Mouse (Mus musculus) midbrain, embryonic 15.5 days (tissue): ENCODE data around the gene 2010111I01Rik. TPM values are rescaled to one million over a fixed set of nuclear protein-coding genes. Genes with fewer than 3 reads are reported as not detected.

Source experiments
- ATAC-seq: fragments of 200-750 bp; cut with Nextera tagmentation; replicated peaks from 2 replicates; pipeline ENCODE4 v1.8.0; 2017; ENCODE audit warnings: moderate TSS enrichment
- H3K27ac ChIP-seq: fragments of 300-500 bp; sonication (generic); 2 replicates; pipeline ENCODE4 v1.5.1; 2015; ENCODE audit warnings: mild to moderate bottlenecking, inconsistent platforms
- H3K27me3 ChIP-seq: fragments of 300-500 bp; sonication (generic); replicated peaks from 2 replicates; pipeline ENCODE4 v1.6.1; 2015; ENCODE audit warnings: inconsistent platforms
- H3K36me3 ChIP-seq: fragments of 300-500 bp; sonication (generic); replicated peaks from 2 replicates; pipeline ENCODE4 v1.6.1; 2015; ENCODE audit warnings: inconsistent platforms
- H3K4me1 ChIP-seq: fragments of 300-500 bp; sonication (generic); 2 replicates; pipeline ENCODE4 v1.6.1; 2015; ENCODE audit warnings: inconsistent platforms
- H3K4me2 ChIP-seq: fragments of 300-500 bp; sonication (generic); 2 replicates; pipeline ENCODE4 v1.6.1; 2015; ENCODE audit warnings: inconsistent platforms, mild to moderate bottlenecking, moderate library complexity
- H3K4me3 ChIP-seq: fragments of 300-500 bp; sonication (generic); 2 replicates; pipeline ENCODE4 v1.5.1; 2015; ENCODE audit warnings: mild to moderate bottlenecking, inconsistent platforms
- H3K9ac ChIP-seq: fragments of 300-500 bp; sonication (generic); 2 replicates; pipeline ENCODE4 v1.6.1; 2015; ENCODE audit warnings: mild to moderate bottlenecking, inconsistent platforms
- H3K9me3 ChIP-seq: fragments of 300-500 bp; sonication (generic); 2 replicates; pipeline ENCODE4 v1.6.1; 2016; ENCODE audit warnings: inconsistent platforms
- WGBS: fragments of 180-500 bp; shearing (Covaris S2); methylation state at CpG from one replicate; pipeline ENCODE4 v1.1.7; 2015; ENCODE audit warnings: mixed read lengths; 5-methylcytosine and 5-hydroxymethylcytosine counted together
- polyA plus RNA-seq: library from polyadenylated mRNA; unstranded; fragments of >200 nt; fragmentation: Nextera tagmentation; extraction: Ambion mirVana; gene quantifications from 2 replicates; pipeline ENCODE4 v1.2.1, GENCODE M21; 2015

The 2010111I01Rik gene
- polyA plus RNA-seq, 1 experiment from 2014 or later: 29.0 TPM

DNA sequence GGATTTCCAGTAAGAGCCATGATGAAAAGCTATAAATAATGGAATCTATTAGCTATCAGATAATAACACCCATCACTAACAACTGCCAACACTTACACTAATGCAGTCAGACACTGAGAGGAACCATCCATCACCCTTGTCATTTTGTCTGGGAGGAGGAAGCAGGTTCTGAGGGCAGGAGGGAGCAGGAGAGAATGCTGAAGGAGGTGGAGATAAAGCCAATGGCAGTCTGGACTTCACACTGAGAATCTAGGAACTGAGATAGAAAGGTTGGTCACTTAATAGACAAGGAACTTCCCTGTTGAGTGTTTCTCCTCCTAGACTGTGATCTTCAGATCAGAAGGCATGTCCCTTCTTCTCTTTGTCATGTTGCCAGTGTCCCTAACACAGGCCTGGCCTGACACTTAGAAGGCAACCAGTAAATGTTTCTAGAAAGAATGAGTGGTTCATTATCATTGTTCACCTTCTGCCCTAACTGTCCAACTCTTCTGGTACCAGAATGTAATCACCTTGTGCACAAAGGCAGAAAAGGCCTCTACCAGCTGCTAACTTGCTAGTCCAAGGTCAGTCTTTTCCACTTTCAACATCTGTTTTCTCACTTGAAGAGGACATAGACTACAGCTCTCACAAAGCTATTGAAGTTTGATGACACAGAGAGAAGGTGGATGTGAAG is 173.8 kb downstream of the 2010111I01Rik start:
- no peak overlapping the region for H3K4me2 ChIP-seq
- no peaks in the 10 kb centered on the region for H3K9me3 ChIP-seq
- no peaks in the 10 kb centered on the region for H3K36me3 ChIP-seq
- no peaks in the 10 kb centered on the region for H3K4me1 ChIP-seq
- H3K27ac ChIP-seq: no peak overlapping the region
- H3K9ac ChIP-seq: no peak overlapping the region
- H3K4me3 ChIP-seq: no peak overlapping the region
- H3K27me3 ChIP-seq: no peaks in the 10 kb centered on the region
- ATAC-seq: no peak

DNA sequence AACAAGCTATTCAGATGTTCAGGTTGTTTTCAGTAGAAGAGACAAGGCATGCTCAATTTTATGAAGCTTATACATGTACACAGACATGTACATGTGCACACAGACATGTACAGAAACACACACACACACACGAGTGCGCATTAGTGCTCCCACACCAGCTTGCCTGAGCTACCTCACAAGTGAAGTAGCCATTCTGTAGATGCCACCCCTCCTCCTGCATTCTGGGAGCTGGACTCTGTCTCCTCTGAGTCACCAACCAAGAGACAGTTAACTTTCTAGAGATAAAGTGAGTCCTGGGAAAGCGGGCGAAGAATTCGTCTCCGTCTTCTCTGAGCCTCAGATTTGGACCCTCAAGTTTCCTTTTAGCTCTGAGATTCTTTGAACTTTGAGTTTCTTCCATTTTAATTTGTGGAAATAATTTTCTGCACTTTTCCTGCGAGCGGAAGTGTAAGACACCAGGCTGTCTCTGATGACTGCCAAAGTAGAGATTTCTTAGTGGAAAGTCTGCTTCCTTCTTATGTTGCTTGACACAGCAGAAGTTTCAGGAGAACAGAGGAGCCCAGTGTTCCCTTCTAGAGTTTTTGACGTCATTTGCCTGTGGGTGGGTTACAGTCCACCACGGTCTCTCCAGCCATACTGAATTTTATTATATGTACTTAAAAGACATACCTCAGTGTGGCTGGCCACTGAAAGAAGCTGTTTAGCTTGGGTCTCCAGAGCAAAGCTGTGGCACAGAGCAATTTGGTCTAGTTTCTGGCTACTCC is 175.0 kb downstream of the 2010111I01Rik start:
- Histone ChIP-seq H3K27ac (no peak overlapping the region), H3K9me3 (no peaks in the 10 kb centered on the region), H3K4me2 (no peak overlapping the region), H3K4me1 (no peaks in the 10 kb centered on the region), H3K4me3 (no peak overlapping the region), H3K36me3 (no peaks in the 10 kb centered on the region), H3K27me3 (no peaks in the 10 kb centered on the region), H3K9ac (no peak overlapping the region)
- WGBS: 89% methylated on average over 10 of the region's 10 CpGs
- ATAC-seq: no peak

DNA sequence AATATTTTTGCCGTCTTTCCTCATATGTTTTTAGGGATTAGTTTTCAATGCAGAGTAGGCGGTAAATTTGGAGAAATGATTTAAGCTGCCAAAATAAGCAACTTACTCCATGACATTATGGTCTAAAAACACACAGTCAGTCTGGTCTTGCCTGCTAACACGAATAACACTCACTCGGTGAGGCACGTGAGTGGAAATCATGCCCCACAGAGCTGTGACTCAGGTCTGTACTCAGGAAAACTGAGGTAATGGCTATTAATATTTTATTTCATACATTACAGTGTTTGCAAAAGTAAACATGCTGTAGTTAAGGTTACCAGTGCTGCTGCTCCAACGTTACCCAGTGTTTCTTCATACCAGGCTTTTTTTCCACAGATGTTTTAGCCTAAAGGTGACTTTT is 176.1 kb downstream of the 2010111I01Rik start:
- no peak overlapping the region for H3K9ac ChIP-seq
- no peaks in the 10 kb centered on the region for H3K9me3 ChIP-seq
- 87% methylated on average over 6 of the region's 6 CpGs for WGBS
- no peaks in the 10 kb centered on the region for H3K36me3 ChIP-seq
- H3K27me3 ChIP-seq: no peaks in the 10 kb centered on the region
- H3K4me3 ChIP-seq: no peak overlapping the region
- H3K4me2 ChIP-seq: no peak overlapping the region
- ATAC-seq: no peak
- no peak overlapping the region for H3K27ac ChIP-seq
- H3K4me1 ChIP-seq: no peaks in the 10 kb centered on the region

DNA sequence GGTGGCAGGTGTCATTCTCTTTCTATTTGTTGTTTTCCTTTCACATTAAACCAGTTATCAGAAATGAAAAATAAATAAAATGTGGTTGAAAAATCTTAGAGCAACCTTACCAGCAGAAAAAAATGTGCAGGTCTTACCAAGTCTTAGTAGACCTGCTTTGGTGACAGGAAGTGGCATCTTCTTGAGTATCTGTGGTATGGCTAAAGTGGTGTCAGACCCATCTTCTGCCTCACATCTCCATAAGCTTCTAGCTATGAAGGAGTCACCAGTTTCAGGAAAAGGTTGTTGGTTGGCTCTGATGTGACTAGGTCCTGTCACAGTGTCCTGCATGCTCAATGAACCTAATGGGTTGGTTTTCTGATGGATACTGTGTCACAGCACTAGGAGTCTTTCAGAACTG is 176.6 kb downstream of the 2010111I01Rik start:
- Histone ChIP-seq H3K27ac (no peak overlapping the region), H3K9ac (no peak overlapping the region), H3K4me2 (no peak overlapping the region), H3K4me1 (no peaks in the 10 kb centered on the region), H3K36me3 (no peaks in the 10 kb centered on the region), H3K4me3 (no peak overlapping the region), H3K9me3 (no peaks in the 10 kb centered on the region), H3K27me3 (no peaks in the 10 kb centered on the region)
- no peak for ATAC-seq

DNA sequence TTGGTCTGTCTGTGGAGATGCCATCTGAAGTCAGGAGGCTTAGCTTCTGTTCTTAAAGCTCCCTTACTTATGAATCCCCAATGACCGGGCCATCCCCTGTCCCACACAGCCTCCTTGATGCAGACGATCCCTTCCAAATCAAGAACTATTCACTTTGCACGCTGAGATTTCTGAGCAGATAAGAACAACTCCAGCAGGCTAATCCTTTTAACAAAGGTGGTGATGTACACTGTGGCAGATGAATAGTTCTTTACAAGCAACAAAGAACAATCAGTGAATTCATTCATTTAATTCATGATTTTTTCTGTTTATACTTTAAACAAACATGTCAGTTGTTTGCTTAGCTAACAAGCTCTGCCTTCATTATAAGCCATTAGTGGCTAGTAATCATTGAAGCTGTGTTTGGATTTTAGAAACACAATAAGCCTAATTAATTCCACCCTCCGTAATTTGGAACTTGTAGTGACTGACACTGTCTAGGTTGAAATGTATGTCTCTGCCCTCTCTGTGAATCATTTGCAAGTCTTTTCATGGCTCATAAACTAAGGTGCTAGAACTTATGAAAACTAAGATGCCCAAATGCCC is 182.0 kb downstream of the 2010111I01Rik start:
- Histone ChIP-seq H3K4me1 (no peaks in the 10 kb centered on the region), H3K4me3 (no peak overlapping the region), H3K4me2 (no peak overlapping the region), H3K9ac (no peak overlapping the region), H3K36me3 (no peaks in the 10 kb centered on the region), H3K27ac (no peak overlapping the region), H3K27me3 (no peaks in the 10 kb centered on the region), H3K9me3 (no peaks in the 10 kb centered on the region)
- WGBS: 17% methylated on average over 4 of the region's 4 CpGs
- no peak for ATAC-seq

DNA sequence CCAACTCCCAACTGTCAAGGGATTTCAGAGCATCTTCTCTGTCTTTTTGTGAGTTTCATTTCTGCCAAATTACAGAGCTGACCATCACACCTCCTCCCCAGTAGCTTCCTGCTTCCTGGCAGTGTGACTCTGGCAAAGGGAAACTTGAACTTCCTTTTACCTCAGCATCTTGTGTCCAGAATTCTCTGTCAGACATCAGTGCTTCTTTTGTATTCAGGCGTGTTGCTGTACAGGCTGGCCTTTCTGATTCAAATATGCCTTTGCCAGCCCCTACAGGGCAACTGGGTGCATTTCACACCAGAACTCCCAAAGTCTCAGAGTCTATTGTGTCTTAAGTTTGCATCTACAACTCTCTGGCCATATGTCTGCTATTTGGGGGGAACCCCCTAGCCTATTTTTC is 183.5 kb downstream of the 2010111I01Rik start:
- WGBS: 21% methylated on average over 1 of the region's 1 CpGs

DNA sequence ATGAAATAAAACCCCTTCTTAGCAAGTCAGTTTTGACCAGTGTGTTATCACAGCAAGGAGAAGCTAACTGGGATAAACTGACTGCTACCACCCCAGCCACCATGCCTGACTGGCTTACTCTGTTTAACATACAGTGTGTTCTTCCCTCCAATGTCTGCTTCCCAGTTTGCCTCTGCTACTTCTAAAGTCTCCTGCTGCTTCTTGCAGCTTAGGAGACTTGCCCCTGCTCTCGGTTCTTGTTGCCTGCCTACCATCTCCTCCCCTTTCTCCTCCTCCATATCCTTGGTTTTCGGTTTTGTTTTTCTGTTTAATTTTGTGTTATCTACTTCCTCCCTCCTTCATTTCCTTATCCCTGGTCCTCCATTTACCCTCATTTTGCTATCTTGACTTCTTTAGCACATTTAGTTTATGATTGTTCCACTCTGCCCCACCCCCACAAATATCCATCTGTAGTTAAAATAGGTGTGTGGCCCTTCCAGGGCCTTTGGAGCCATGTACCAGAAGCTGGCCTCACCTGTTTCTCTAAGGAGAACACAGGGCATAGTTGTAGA is 185.9 kb downstream of the 2010111I01Rik start:
- Histone ChIP-seq H3K36me3 (no peaks in the 10 kb centered on the region), H3K27me3 (no peaks in the 10 kb centered on the region), H3K4me1 (no peaks in the 10 kb centered on the region; the same call in 1 of the 2 replicates), H3K4me2 (no peak overlapping the region), H3K4me3 (no peak overlapping the region), H3K27ac (no peak overlapping the region), H3K9ac (no peak overlapping the region), H3K9me3 (no peaks in the 10 kb centered on the region)
- no peak for ATAC-seq
- 29% methylated on average over 2 of the region's 2 CpGs for WGBS

More for the DNA sequence above, 183.5 kb downstream of the 2010111I01Rik start:
- Histone ChIP-seq H3K4me1 (no peaks in the 10 kb centered on the region), H3K9me3 (no peaks in the 10 kb centered on the region), H3K36me3 (no peaks in the 10 kb centered on the region), H3K27me3 (no peaks in the 10 kb centered on the region), H3K4me3 (no peak overlapping the region), H3K9ac (no peak overlapping the region), H3K4me2 (no peak overlapping the region), H3K27ac (no peak overlapping the region)
- ATAC-seq: no peak

DNA sequence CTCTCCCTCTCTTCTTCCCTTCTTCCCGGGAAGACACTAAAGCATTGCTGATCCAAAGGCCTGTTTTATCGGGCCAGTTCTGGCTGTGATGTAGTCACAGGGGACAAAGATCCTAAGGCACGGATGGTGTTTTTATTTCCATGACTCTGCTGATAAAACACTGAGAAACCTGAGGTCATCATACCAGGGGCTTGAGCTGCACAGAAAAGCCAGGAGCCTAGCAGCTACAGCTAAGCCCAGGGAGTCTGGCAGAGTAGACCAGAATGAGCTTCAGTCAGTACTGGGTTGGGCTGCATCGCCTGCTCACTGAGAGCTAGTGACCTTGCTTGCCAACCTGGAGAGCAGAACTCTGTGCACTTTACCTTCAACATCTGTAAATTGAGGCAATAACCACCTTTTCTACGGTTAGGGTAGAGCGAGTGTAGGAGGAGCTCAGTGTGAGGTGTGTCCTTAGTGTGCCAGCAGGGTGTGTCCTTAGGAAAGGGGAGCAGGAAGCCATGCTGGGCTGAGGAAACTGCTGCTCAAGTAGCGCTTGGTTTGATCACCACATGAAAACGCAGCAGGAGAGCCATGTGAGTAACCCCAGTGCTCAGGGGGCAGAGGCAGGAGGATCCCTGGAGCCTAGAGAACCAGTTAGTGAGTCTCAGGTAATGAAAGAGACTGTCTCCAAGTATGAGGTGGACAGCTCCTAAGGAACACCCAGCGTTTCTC is 186.5 kb downstream of the 2010111I01Rik start:
- no peak for ATAC-seq
- Histone ChIP-seq H3K4me3 (no peak overlapping the region), H3K27me3 (no peaks in the 10 kb centered on the region), H3K9ac (no peak overlapping the region), H3K4me1 (no peaks in the 10 kb centered on the region; the same call in 1 of the 2 replicates), H3K4me2 (no peak overlapping the region), H3K27ac (no peak overlapping the region), H3K9me3 (no peaks in the 10 kb centered on the region), H3K36me3 (no peaks in the 10 kb centered on the region)
- 84% methylated on average over 9 of the region's 9 CpGs for WGBS

DNA sequence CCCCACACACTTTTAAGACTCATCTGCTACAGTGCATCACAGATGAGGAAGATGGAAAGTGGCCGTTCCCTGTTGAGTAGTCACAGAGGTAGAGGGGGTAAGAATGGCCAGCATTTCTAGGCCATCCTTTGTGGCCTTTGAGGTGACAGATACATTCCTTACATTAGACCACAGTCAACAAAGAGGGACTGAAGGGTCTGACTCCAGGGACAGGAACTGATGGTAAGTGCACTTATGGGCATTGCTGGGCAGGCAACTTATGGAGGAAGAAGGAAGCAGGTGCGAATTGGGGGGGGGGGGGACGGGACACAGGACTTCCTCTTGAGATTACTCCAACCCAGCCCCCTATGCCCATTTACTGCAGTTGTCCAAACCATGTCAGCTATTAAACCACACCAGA is 187.8 kb downstream of the 2010111I01Rik start:
- no peak overlapping the region for H3K9ac ChIP-seq
- H3K4me3 ChIP-seq: no peak overlapping the region
- 90% methylated on average over 3 of the region's 3 CpGs for WGBS
- no peaks in the 10 kb centered on the region for H3K36me3 ChIP-seq
- H3K4me1 ChIP-seq: no peaks in the 10 kb centered on the region; the same call in 1 of the 2 replicates
- no peak overlapping the region for H3K4me2 ChIP-seq
- no peak for ATAC-seq
- no peaks in the 10 kb centered on the region for H3K27me3 ChIP-seq
- H3K27ac ChIP-seq: no peak overlapping the region
- no peaks in the 10 kb centered on the region for H3K9me3 ChIP-seq

DNA sequence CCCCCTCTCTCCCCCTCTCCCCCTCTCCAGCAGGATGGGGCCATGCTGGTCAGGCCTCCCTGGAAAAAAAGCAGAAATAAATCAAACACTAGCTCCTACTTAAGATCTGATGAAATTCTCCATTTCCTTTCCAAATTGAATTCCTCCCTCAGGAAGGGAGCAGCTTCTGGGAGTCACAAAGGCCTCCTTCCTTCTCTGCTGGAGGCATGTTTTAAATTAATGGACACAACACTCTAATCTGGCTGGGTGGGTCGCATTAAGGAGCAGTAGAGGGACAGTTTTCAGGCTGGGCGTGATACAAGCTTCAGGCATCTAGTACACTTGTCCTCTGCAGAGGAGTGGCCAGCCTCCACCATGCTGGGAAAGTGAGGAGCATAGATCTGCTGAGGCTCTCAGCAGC is 188.7 kb downstream of the 2010111I01Rik start:
- 50% methylated on average over 2 of the region's 2 CpGs for WGBS

DNA sequence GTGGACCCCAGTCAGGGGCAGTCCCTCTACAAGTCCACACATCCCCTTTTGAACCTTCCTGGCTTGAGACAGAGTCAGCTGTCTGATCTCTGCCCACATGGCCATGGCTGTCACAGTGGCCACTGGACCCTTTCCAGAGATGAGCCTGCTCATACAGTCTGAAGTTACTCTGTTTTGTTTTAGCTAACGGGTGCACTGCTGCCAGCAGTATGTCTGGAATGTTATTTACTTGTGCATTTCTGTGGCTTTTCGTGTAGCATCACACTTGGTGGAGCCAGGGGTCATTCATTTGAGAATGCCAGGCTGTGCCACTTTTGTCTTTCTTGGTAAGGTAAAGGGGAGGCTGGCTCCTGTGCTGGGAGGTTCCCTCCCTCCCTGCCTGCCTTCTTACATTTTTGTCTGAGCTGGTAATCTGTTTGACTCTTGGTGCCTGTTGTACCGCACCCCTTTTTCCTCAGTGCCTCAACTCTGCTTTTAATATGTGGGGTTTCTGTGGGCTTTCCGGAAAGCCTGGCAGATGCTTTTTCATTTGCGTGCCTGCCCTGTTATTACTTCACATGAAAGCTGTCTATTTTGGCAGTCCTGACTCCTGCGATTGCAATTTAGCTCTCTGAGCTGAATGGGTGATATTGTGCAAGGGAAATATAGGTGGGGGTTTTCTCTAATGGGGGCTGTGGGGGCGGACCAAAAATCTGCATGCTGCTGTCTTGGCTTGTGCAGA is 190.3 kb downstream of the 2010111I01Rik start:
- no peaks in the 10 kb centered on the region; the same call in 1 of the 2 replicates for H3K4me1 ChIP-seq
- no peaks in the 10 kb centered on the region for H3K36me3 ChIP-seq
- H3K9me3 ChIP-seq: no peaks in the 10 kb centered on the region
- H3K4me3 ChIP-seq: no peak overlapping the region
- H3K27me3 ChIP-seq: no peaks in the 10 kb centered on the region
- no peak overlapping the region for H3K4me2 ChIP-seq
- no peak overlapping the region for H3K27ac ChIP-seq
- ATAC-seq: peak; percentile 56; the same call in 1 of the 2 replicates
- no peak overlapping the region for H3K9ac ChIP-seq
- 60% methylated on average over 7 of the region's 7 CpGs for WGBS

More for the DNA sequence above, 188.7 kb downstream of the 2010111I01Rik start:
- Histone ChIP-seq H3K27me3 (no peaks in the 10 kb centered on the region), H3K36me3 (no peaks in the 10 kb centered on the region), H3K9me3 (no peaks in the 10 kb centered on the region), H3K4me3 (no peak overlapping the region), H3K4me1 (no peaks in the 10 kb centered on the region; the same call in 1 of the 2 replicates), H3K4me2 (no peak overlapping the region), H3K9ac (no peak overlapping the region), H3K27ac (no peak overlapping the region)
- no peak for ATAC-seq
